Mouse (Mus musculus) adrenal gland, postnatal 25 days (tissue): Measurements from ENCODE around the gene Atox1. TPM values are rescaled to one million over a fixed set of nuclear protein-coding genes. Genes with fewer than 3 reads are reported as not detected.
A peak's percentile ranks its signal among the peaks of the same experiment; 100 is the strongest.

Experiments
- DNase-seq: peaks from one replicate; pipeline ENCODE4 v3.0.0; 2021; ENCODE audit warnings: mixed read lengths
- long read RNA-seq: library from polyadenylated mRNA; stranded (forward); transcript quantifications from one replicate; pipeline ENCODE4 v2.0.0, GENCODE M21; 2021
- total RNA-seq: library from RNA; stranded (reverse); gene quantifications from 2 replicates; pipeline ENCODE4 v1.2.3, GENCODE M21; 2021

The Atox1 gene
- 310 and 356 TPM in 2 replicates for total RNA-seq
- long read RNA-seq, transcript Atox1-201 (4 exons, 541 nt), result major isoform, 186 of 198 reads
- long read RNA-seq, partial matches to known transcripts, result 5 of 198 reads
- long read RNA-seq, other reads (novel, unspliced or antisense), result 6 of 198 reads

GRCm38 (mm10) chr11:55461019-55461645 is at the start of gene Atox1:
Gene Atox1, minus strand, starts transcription at chr11:55461239.
- peak; percentile 93 for DNase-seq

DNA sequence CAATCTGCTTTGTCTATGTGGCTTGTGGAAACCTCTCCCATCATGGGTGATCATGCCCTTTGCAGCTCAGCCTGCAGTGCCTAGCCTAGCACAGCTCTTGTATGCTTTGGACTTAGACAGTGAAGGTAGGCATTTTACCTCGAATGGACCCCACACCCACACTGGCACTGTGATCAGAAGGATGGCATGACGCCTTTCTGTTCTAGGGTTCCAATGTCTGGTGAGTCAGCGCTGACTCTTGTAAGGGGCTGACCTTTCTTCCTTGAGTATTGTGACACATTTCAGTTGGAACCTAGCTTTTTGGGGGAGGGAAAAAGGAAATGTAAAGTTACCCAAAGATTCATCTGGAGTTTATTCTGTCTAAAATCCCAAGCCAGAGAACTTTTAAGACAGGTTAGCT is 44.4 kb upstream of the Atox1 start:
- no peak for DNase-seq

- DNase-seq, result no peak
Measured at GRCm38 (mm10) chr11:55502886-55503285, 41.8 kb upstream of the Atox1 start.

DNA sequence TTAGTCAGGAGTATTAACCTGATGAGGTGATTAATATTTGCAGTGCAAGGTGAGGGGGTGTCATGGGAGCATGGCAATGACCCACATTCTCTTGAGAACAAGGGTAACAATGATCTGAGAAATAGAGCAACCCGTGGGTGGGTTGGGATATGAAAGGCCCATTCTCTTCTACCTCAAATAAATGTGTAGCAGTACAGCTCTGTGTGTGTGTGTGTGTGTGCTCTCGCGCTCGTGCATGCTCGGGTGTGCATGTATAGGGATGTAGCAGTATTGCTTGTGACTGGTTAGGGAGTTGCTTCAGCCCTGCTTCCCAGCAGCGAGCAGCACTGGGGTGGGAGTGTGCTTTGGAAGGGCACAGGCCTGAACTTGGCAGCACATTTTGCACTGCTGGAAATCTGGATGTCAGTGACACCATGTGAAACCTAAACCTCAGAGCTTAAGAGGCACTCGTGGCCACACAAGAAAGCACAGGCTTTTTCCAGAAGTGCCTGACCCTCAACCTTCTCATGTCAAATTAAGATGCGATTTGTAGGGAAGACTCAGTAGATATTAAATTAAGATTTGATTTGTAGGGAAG is 41.0 kb upstream of the Atox1 start:
- DNase-seq, result no peak

- DNase-seq, result peak; percentile 36
Measured at GRCm38 (mm10) chr11:55497885-55498284, 36.8 kb upstream of the Atox1 start.

DNA sequence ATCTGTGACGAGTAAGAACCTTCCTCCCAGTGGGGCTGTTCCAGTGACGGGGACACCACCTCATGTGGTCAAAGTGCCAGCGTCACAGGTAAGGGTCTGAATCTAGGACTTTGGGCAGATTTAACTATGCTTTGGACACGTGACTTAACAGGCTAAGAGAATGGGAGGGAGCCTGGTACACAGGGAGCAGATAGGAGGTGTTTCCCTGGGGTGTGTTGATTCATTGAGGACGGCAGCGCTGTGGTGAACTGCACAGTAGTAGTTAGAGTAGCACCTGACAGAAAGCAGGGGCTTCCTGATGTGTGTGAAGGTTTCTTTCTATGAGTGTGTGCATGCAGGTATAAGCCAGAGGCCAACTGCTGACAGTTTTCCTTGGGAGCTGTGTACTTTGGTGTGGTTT is 35.1 kb upstream of the Atox1 start:
- no peak for DNase-seq

- DNase-seq, result no peak
Measured at GRCm38 (mm10) chr11:55485443-55485842, 24.4 kb upstream of the Atox1 start.

DNA sequence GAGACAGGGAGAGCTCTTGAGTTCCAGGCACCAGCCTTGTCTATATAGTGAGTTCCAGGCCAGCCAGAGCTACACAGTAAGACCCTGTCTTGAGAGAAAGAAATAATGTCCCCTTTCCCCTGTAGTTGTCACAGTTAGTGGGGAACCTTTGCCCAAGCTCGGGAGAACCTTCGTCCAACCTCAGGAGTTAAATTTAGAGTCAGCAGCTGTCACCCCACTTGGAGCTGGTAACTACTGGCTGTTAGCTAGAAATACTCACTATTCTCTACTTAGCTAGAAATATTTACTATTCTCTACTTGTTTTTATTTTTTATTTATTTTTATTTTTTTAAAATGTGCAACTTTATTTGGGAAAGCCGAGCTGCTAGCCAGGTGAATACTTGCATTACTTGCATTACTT is 12.2 kb upstream of the Atox1 start:
- no peak for DNase-seq

DNA sequence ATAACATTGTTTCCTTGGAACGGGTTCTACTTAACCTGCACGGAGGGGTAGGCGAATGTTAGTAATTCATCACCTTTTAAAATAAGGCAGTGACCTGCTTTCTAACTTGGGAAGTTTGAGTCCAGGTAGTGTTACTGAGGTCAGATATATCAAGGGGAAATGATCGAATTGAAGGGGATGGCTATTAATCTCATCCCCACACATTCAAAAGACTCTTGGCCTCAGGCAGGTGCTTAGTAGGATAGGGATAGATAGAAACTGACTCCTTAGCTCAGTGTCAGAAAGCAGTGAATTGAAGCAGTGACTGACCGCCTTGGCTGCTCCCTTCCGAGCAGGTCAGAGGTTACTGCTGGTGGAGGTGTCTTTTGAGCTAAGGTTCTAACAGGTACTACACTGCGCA is 10.4 kb upstream of the Atox1 start:
- DNase-seq, result no peak

DNA sequence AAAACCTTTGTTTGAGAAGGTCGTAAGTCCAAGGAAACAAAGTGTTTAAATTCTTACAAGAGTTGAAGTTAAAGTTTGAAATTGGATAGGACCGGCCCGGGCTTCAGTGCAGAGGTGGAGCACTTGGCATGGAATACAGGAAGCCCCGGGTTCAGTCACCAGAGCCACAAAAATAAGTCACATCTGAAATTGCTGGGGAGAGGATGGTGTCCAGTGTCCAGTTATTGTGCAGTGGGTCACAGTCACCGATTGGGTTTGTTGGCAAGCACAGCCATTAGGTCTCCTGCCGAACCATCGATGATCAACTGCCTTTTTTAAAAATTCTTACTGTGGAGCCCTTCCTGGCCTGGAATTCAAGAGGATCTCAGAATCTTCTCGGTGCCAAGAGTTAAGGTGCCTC is 9.7 kb upstream of the Atox1 start:
- no peak for DNase-seq

GRCm38 (mm10) chr11:55469923-55470691 is 9.1 kb upstream of the Atox1 start:
- DNase-seq, result peak; percentile 26

DNA sequence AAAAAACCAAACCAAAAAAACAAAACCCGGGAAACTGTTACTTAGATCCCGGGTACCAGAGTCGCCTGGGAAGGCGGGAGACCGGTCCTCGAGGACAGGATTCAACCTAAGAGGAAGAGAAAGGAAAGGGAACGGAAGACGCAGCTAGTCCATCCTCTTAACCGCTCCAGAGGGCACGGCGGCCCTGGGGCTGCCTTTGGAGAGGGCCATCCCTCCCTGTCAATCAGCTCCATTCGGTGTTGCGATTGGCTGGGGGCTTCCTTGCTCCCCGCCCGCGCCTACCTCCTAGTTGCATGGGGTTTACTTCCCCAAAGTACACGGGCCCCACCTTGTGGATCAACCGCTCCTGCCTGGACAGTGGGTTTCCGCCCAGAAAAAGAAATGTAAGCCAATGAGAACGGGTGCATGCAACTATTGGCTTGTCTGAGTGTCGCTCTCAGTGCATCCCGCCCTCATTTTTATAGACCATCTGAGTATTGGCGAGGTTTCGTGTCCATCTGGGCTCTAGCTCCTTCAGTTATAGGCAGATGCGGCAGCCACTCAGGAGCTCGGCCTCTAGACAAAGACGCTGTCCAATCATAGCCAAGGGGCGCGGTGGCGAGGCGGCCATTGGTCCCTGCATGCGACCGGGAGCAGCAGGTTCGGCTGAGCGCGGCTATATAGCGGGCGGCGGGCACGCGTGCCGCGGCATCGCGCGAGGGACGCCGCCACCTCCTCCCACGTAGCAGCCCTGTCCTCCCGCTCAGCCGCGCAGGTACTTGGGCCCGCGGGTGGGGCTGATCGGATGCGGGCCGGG is 8.2 kb upstream of the Atox1 start, which contains the start of gene G3bp1:
G3bp1 (plus strand) TSS at position 638 of the 796 bp plus-strand sequence.
- peak; percentile 99 for DNase-seq

- peak; percentile 52 for DNase-seq
Measured at GRCm38 (mm10) chr11:55468611-55469047, 7.6 kb upstream of the Atox1 start.

DNA sequence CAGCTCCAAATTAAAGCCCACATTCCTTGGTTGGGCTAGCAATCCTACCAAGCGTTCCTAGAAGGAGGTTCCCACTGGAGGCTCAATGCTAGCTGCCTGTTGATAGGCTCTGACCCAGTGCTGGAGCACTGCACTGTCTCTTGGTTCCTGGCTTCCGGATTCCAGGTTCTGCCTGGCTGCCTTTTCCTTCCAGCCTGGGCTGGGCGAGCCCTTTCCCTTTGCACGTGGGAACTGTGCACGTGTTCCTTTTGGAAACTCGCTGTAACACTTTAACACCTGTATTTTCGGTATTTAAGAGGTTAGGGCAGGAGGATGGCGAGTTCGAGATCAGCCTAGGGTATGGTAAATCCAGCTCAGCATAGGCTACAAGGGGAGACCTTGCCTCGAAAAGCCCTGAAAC is 7.0 kb upstream of the Atox1 start:
- DNase-seq, result peak; percentile 28

DNA sequence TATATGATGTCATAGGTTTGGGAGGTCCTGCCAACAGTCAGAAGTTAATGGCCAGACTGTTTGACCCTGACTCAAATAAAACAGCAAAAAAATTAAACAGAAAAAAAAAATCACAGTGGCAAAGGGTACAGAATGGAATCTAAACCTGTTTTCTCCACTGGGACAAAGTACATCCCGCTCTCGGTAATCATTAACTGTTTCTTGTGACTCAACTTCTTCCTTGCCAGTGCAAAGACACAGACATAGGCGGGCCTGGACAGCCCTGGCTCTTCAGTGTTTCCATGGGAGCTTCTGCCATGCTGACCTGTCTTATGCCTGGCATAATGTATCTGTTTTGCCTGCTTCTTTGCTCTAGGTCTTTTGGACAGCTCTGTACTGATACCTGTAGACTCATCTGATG is 4.1 kb upstream of the Atox1 start:
- no peak for DNase-seq

DNA sequence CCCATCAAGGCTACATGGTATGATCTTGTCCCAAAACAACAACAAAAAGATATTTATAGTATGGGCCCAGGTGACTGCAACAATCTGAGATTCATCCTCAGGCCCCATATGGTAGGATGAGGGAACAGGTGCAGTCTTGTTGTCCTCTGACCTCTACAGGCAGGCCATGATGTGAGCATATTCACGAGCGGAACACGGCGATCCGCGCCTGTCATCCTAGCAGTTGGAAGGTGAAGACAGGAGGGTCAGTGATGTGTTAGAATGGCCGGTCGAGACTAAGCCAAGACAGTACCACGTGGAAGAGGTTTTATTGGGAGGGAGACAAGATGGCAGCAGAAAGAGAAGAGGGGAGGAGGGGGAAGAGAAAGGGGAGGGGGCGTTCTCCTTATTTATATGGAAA is 3.7 kb upstream of the Atox1 start:
- DNase-seq, result no peak

GRCm38 (mm10) chr11:55462149-55462548 is 1.1 kb upstream of the Atox1 start:
- no peak for DNase-seq

- peak; percentile 31 for DNase-seq
Measured at GRCm38 (mm10) chr11:55460559-55461018, 450 bp downstream of the Atox1 start.

DNA sequence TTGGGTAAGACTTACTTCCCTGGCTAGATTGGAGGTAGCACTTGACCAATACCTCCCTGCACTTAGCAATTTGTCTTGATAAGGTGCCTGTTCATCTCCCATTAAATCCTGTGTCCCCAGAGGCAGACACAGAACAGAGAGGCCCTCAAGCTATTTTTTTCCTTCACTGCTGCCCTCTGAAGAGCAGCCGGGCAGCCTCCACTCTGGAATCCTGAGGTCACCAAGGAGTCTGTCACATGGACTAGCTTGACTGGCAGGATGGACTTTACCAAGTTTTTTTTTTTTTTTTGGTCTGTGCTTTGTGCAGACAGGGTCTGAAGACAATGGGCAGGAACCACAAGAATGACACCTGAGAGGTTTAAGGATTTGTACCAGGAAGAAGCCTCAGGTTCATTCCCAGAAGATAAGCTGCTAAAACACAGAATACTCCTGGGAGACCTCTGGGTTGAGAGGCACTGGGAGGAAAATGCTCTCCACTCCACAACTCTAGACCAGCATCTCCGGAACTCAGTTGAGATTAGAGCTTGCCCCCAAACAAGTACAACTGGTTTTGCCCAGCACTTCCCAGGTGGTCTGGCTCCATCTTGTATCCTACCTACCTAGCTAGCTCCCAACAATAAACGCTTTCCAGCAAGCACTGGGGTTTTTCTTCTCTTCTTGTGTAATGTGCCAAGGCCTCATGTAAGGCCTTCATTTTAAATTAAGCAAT is 1.0 kb downstream of the Atox1 start:
- no peak for DNase-seq

DNA sequence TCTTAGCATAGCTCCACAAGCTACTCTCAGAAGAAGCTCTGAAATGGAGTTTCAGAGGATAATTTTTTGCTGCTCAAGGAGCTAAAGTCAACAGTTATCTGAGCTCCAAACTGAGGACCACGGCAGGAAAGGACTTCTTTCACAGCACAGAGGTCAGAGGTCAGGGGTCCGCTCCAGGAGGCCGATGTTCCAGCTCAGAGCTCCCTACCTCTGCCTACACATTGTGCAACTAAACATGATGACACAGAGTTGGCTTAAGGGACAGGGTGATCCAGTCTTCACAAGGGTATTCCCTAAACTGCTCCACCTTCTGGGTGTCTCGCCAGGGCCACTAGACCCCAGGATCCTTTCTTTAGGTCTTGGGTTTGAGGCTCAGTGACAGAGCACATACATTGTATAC is 2.5 kb downstream of the Atox1 start:
- DNase-seq, result no peak

GRCm38 (mm10) chr11:55455166-55455565 is 5.9 kb downstream of the Atox1 start:
- no peak for DNase-seq

DNA sequence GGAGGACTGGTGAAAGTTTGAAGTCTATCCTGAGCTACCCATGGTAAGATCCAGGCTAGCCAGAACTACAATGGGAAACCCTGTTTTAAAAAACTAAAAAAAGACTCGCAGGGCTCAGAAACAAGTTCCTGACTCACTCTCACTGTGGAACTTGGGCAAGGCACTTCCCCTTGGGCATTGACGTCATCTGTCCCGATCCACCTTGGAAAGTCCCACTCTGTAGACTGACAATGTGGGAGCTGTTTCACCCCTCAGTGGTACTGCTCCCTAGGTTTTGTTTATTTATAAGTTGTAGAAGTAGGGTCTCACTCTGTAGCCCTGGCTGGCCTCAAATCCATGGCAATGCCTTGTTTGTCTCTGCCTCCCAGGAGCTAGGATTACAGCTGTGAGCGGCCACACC is 7.4 kb downstream of the Atox1 start:
- no peak for DNase-seq
